Mouse (Mus musculus) stomach, embryonic 14.5 days (tissue): Measurements from ENCODE around the gene Spata31d1b. TPM values are rescaled to one million over a fixed set of nuclear protein-coding genes. Genes with fewer than 3 reads are reported as not detected.

Experiments
- ATAC-seq: fragments of 200-750 bp; cut with Nextera tagmentation; 2 replicates; pipeline ENCODE4 v1.8.0; 2017; ENCODE audit warnings: low read depth, moderate TSS enrichment; ENCODE audit not compliant: insufficient number of reproducible peaks, insufficient read depth, low FRiP score
- H3K27ac ChIP-seq: fragments of 300-500 bp; sonication (generic); 2 replicates; pipeline ENCODE4 v1.5.1; 2014; ENCODE audit warnings: mild to moderate bottlenecking, low read length, moderate library complexity, mixed read lengths
- H3K27me3 ChIP-seq: fragments of 300-500 bp; sonication (generic); 2 replicates; pipeline ENCODE4 v1.6.1; 2014; ENCODE audit warnings: low read length, control low read depth, mixed read lengths; ENCODE audit not compliant: control insufficient read depth, insufficient read depth
- H3K36me3 ChIP-seq: fragments of 300-500 bp; sonication (generic); 2 replicates; pipeline ENCODE4 v1.6.1; 2014; ENCODE audit warnings: mild to moderate bottlenecking, control low read depth, low read length, moderate library complexity, mixed read lengths; ENCODE audit not compliant: control insufficient read depth, insufficient read depth
- H3K4me1 ChIP-seq: fragments of 300-500 bp; sonication (generic); 2 replicates; pipeline ENCODE4 v1.6.1; 2014; ENCODE audit warnings: low read length, control low read depth, mixed read lengths; ENCODE audit not compliant: control insufficient read depth, insufficient read depth
- H3K4me2 ChIP-seq: fragments of 300-500 bp; sonication (generic); replicated peaks from 2 replicates; pipeline ENCODE4 v1.6.1; 2014; ENCODE audit warnings: low read depth, low read length, control low read depth
- H3K4me3 ChIP-seq: fragments of 300-500 bp; sonication (generic); 2 replicates; pipeline ENCODE4 v1.5.1; 2014; ENCODE audit warnings: low read depth, low read length, control low read depth
- H3K9ac ChIP-seq: fragments of 300-500 bp; sonication (generic); replicated peaks from 2 replicates; pipeline ENCODE4 v1.6.1; 2014; ENCODE audit warnings: low read depth, mild to moderate bottlenecking, control low read depth, low read length, moderate library complexity, mixed read lengths
- H3K9me3 ChIP-seq: fragments of 300-500 bp; sonication (generic); 2 replicates; pipeline ENCODE4 v1.6.1; 2016; ENCODE audit warnings: low read depth, low read length, control low read depth; ENCODE audit not compliant: control insufficient read depth
- WGBS: fragments of 180-500 bp; shearing (Covaris S2); extraction: QIAGEN DNeasy Blood & Tissue Kit; methylation state at CpG from one replicate; pipeline ENCODE4 v1.1.7; 2014; 5-methylcytosine and 5-hydroxymethylcytosine counted together
- polyA plus RNA-seq: library from polyadenylated mRNA; unstranded; fragments of >200 nt; fragmentation: Nextera tagmentation; extraction: Ambion mirVana; gene quantifications from 2 replicates; pipeline ENCODE4 v1.2.1, GENCODE M21; 2014

The Spata31d1b gene
- polyA plus RNA-seq, 1 experiment from 2014 or later = not detected

- H3K27ac ChIP-seq = no peak overlapping the region
Observed at GRCm38 (mm10) chr13:59674215-59674614, 37.9 kb upstream of the Spata31d1b start.

GRCm38 (mm10) chr13:59674761-59675150 lies 37.3 kb upstream of the Spata31d1b start:
- peak overlapping the region; percentile 30; the same call in 1 of the 2 replicates for H3K27ac ChIP-seq
- H3K4me2 ChIP-seq = peak overlapping the region; percentile 49
- no peak for ATAC-seq
- H3K9ac ChIP-seq = peak overlapping the region; percentile 71; the same call in 1 of the 2 replicates
- no peaks in the 10 kb centered on the region for H3K9me3 ChIP-seq
- H3K36me3 ChIP-seq = no peaks in the 10 kb centered on the region
- peaks cover 11% of the 10 kb centered on the region for H3K4me1 ChIP-seq
- H3K27me3 ChIP-seq = no peaks in the 10 kb centered on the region
- H3K4me3 ChIP-seq = peak overlapping the region; percentile 71
- 2% methylated on average over 13 of the region's 13 CpGs for WGBS

More at GRCm38 (mm10) chr13:59674215-59674614, 37.9 kb upstream of the Spata31d1b start:
- no peaks in the 10 kb centered on the region for H3K9me3 ChIP-seq
- no peaks in the 10 kb centered on the region for H3K36me3 ChIP-seq
- no peak for ATAC-seq
- H3K9ac ChIP-seq = no peak overlapping the region
- H3K4me2 ChIP-seq = peak overlapping the region; percentile 49
- peaks cover 11% of the 10 kb centered on the region for H3K4me1 ChIP-seq
- H3K4me3 ChIP-seq = peak overlapping the region; percentile 71
- 13% methylated on average over 3 of the region's 3 CpGs for WGBS
- H3K27me3 ChIP-seq = no peaks in the 10 kb centered on the region

DNA sequence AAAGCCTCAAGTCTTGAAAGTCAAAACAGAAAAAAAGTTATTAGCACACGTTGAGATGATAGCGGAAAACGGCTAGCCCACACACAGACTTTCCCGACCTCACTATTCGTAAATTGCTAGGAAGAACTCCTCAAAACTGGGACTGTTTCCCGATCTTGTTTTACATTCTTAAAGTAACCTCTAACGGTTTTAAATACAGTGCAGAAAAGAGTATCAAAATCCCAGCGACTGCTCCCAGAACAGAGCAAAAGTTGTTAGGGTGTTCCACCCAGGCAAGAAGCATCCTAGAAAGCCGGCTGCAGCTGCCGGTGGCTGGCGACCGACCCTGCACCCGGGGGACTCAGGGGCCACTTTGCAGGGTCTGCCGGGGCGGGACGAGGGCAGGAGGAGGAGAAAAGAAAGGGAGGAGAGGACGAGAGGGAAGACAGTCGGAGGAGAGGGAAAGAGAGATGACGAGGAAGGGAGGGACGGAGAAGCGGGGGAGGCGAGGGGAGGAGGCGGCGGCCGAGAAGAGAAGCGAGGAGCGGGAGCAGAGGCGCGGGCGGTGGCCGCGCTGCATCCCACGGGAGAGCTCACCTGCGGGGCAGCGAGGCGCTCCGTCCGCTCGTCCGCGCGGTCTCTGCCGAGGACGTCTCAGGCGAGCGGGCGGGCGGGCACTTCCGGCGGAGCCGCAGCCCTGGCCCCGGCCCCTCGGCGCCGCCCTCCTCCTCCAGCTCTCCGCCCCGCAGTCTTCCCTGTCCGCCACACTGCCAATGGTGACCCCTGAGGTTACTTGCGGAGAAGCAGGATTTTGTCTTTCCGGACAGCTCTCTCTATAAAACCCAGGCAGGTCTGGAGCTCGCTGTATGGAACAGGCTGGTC lies 36.7 kb upstream of the Spata31d1b start, which contains the start of gene Golm1:
TSS of gene Golm1 (minus strand) at position 661 of the 861 bp plus-strand sequence.
- no peaks in the 10 kb centered on the region for H3K27me3 ChIP-seq
- H3K4me3 ChIP-seq = peak within 1 kb of the TSS; percentile 71
- peak within 1 kb of the TSS; percentile 49 for H3K4me2 ChIP-seq
- H3K9me3 ChIP-seq = no peaks in the 10 kb centered on the region
- H3K4me1 ChIP-seq = peaks cover 11% of the 10 kb centered on the region
- peak within 1 kb of the TSS; percentile 73; the same call in 1 of the 2 replicates for H3K27ac ChIP-seq
- peak; percentile 90 for ATAC-seq
- WGBS = 0% methylated on average over 53 of the region's 61 CpGs
- no peaks in the 10 kb centered on the region for H3K36me3 ChIP-seq
- peak within 1 kb of the TSS; percentile 71 for H3K9ac ChIP-seq

DNA sequence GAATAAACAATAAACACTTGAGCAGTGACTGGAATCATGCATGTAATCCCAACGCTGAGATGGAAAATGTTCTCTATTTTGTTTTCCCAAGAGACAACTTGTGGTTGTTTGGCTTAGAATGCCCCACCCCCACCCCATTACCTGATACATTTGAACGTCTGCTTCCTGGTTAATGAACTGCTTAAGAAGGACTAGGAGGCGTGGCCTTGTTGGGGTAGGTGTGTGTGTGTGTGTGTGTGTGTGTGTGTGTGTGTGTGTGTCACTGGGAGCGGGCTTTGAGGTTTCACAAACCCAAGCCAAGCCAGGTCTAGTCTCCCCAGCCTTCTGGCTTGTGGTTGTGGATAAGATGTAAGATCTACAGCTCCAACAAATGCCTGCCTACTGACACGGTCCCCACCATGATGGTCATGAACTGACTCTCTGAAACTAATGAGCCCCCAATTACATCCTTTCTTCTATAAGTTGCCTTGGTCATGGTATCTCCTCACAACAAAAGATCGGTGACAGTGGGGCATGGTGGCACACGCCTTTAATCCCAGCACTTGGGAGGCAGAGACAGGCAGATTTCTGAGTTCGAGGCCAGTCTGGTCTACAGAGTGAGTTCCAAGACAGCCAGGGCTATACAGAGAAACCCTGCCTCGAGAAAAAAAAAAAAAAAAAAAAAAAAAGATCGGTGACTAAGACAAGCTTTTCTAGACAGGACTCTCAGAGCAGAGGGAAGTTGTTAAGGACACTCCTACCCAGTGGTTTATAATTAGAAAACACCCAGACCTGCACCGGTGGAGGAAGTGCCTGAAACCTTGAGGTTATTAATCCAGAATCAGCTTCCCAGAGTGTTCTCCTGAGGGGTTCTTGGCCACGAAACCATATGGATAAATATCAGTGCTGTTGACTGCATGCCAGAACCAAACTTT lies 35.5 kb upstream of the Spata31d1b start:
- H3K4me1 ChIP-seq = peaks cover 11% of the 10 kb centered on the region
- 75% methylated on average over 12 of the region's 12 CpGs for WGBS
- ATAC-seq = no peak
- H3K9me3 ChIP-seq = no peaks in the 10 kb centered on the region
- H3K27ac ChIP-seq = no peak overlapping the region
- no peaks in the 10 kb centered on the region for H3K36me3 ChIP-seq
- no peak overlapping the region for H3K9ac ChIP-seq
- H3K4me2 ChIP-seq = no peak overlapping the region
- H3K27me3 ChIP-seq = no peaks in the 10 kb centered on the region
- H3K4me3 ChIP-seq = no peak overlapping the region

- H3K27me3 ChIP-seq = no peaks in the 10 kb centered on the region
- no peak overlapping the region for H3K4me2 ChIP-seq
- H3K4me3 ChIP-seq = no peak overlapping the region
- no peaks in the 10 kb centered on the region for H3K9me3 ChIP-seq
- WGBS = 28% methylated on average over 4 of the region's 4 CpGs
- ATAC-seq = no peak
- H3K4me1 ChIP-seq = peaks cover 4% of the 10 kb centered on the region
- H3K27ac ChIP-seq = no peak overlapping the region
- H3K36me3 ChIP-seq = no peaks in the 10 kb centered on the region
- no peak overlapping the region for H3K9ac ChIP-seq
Observed at GRCm38 (mm10) chr13:59679306-59679705, 32.8 kb upstream of the Spata31d1b start.

GRCm38 (mm10) chr13:59679908-59680307 lies 32.2 kb upstream of the Spata31d1b start:
- Histone ChIP-seq H3K27me3 (no peaks in the 10 kb centered on the region), H3K36me3 (no peaks in the 10 kb centered on the region), H3K4me3 (no peak overlapping the region), H3K4me1 (0 out of 2 replicates have a peak, but pooled peaks cover under 1% of the 10 kb centered on the region), H3K4me2 (no peak overlapping the region), H3K27ac (no peak overlapping the region), H3K9me3 (no peaks in the 10 kb centered on the region), H3K9ac (no peak overlapping the region)
- 64% methylated on average over 4 of the region's 4 CpGs for WGBS
- ATAC-seq = no peak

- WGBS = 20% methylated on average over 7 of the region's 7 CpGs
Observed at GRCm38 (mm10) chr13:59682629-59683028, 29.5 kb upstream of the Spata31d1b start.

GRCm38 (mm10) chr13:59685236-59685635 lies 26.8 kb upstream of the Spata31d1b start:
- Histone ChIP-seq H3K36me3 (no peaks in the 10 kb centered on the region), H3K9me3 (no peaks in the 10 kb centered on the region), H3K4me1 (no peaks in the 10 kb centered on the region), H3K4me2 (no peak overlapping the region), H3K27me3 (no peaks in the 10 kb centered on the region), H3K4me3 (no peak overlapping the region), H3K9ac (no peak overlapping the region), H3K27ac (no peak overlapping the region)
- ATAC-seq = no peak
- 82% methylated on average over 3 of the region's 3 CpGs for WGBS

More at GRCm38 (mm10) chr13:59682629-59683028, 29.5 kb upstream of the Spata31d1b start:
- H3K4me3 ChIP-seq = no peak overlapping the region
- H3K4me1 ChIP-seq = no peaks in the 10 kb centered on the region
- no peaks in the 10 kb centered on the region for H3K9me3 ChIP-seq
- no peaks in the 10 kb centered on the region for H3K36me3 ChIP-seq
- no peak overlapping the region for H3K9ac ChIP-seq
- H3K27me3 ChIP-seq = no peaks in the 10 kb centered on the region
- no peak for ATAC-seq
- H3K27ac ChIP-seq = no peak overlapping the region
- no peak overlapping the region for H3K4me2 ChIP-seq
